Comparison of ENCODE assay signal across 8 mouse cellular contexts in genomic region chr5:124351111-124351560, GRCm38 (mm10). TPM values are rescaled to one million over a fixed set of nuclear protein-coding genes. Genes with fewer than 3 reads are reported as not detected.
DNase-seq lines count a peak whose midpoint lies in the region; ATAC-seq and TF ChIP-seq lines count a peak whose summit lies in the region.

No protein-coding gene starts in this region.

- peaks cover 19% of the 10 kb centered on the region for H3K36me3 ChIP-seq in intestine, embryonic 15.5 days
- H3K36me3 ChIP-seq in midbrain, embryonic 10.5 days, result peaks cover 55% of the 10 kb centered on the region
- peaks cover 19% of the 10 kb centered on the region for H3K36me3 ChIP-seq in small intestine, adult 2 months (ENCODE audit: control insufficient read depth, insufficient read depth, low read length)

- TF ChIP-seq POLR2A in small intestine, adult 2 months (IDR thresholded peaks at IDR 0.05; ENCODE audit: low read depth, low read length), result no peak

- H3K27ac ChIP-seq in intestine, embryonic 15.5 days, result peak overlapping the region; percentile 96
- peak overlapping the region; percentile 100 for H3K27ac ChIP-seq in midbrain, embryonic 10.5 days (replicated peaks)
- H3K27ac ChIP-seq in small intestine, adult 2 months (ENCODE audit: insufficient read depth, low read depth, low read length), result 0 out of 2 replicates have a peak overlapping the region, but pooled peaks have one; percentile 39

- DNase-seq in kidney, adult 18-20 months, result peak; percentile 39
- no peak for DNase-seq in kidney, adult 11 months
- peak; percentile 77 for DNase-seq in embryo, embryonic 11 days
- DNase-seq in gastrocnemius, postnatal 36 days, result peak; percentile 67 to 68
- peak; percentile 72 to 76 for DNase-seq in left cerebral cortex, postnatal 36 days (ENCODE audit: low spot score in 2 of 2)
- peak; percentile 74 for DNase-seq in midbrain, embryonic 10.5 days (ENCODE audit: low spot score)

- H3K27me3 ChIP-seq in intestine, embryonic 15.5 days (replicated peaks), result no peaks in the 10 kb centered on the region
- H3K27me3 ChIP-seq in midbrain, embryonic 10.5 days (ENCODE audit: low read depth, poor library complexity, severe bottlenecking), result no peaks in the 10 kb centered on the region
- H3K27me3 ChIP-seq in small intestine, adult 2 months (ENCODE audit: control insufficient read depth, insufficient read depth, low read length), result no peaks in the 10 kb centered on the region

- peak overlapping the region; percentile 84 for H3K4me3 ChIP-seq in intestine, embryonic 15.5 days (replicated peaks)
- H3K4me3 ChIP-seq in midbrain, embryonic 10.5 days, result peak overlapping the region; percentile 99
- peak overlapping the region; percentile 21; the same call in 1 of the 2 replicates for H3K4me3 ChIP-seq in small intestine, adult 2 months (ENCODE audit: low read depth, low read length)

- intact Hi-C loops in gastrocnemius, postnatal 36 days (cut with DNase I), result loop anchor here (5.0 kb wide), 1 partner anchor 191 kb away; the partner anchor contains the start of gene Tmed2
- intact Hi-C loops in left cerebral cortex, postnatal 36 days (cut with DNase I), result no loop called here

- TF ChIP-seq CTCF in small intestine, adult 2 months (IDR thresholded peaks at IDR 0.05; ENCODE audit: extremely low read depth, insufficient read length, insufficient replicate concordance, low read depth, low read length), result no peak

- H3K9me3 ChIP-seq in intestine, embryonic 15.5 days, result no peaks in the 10 kb centered on the region
- no peaks in the 10 kb centered on the region for H3K9me3 ChIP-seq in midbrain, embryonic 10.5 days (replicated peaks)

- peak overlapping the region; percentile 91 for H3K4me2 ChIP-seq in intestine, embryonic 15.5 days (replicated peaks)

- 22% methylated on average over 7 of the region's 7 CpGs for WGBS in intestine, embryonic 15.5 days
- WGBS in midbrain, embryonic 10.5 days, result 34% methylated on average over 7 of the region's 7 CpGs
- WGBS in small intestine, adult 2 months, result 8% methylated on average over 7 of the region's 7 CpGs

- H3K4me1 ChIP-seq in intestine, embryonic 15.5 days (replicated peaks), result peaks cover 18% of the 10 kb centered on the region
- peaks cover 41% of the 10 kb centered on the region for H3K4me1 ChIP-seq in midbrain, embryonic 10.5 days
- peaks cover 14% of the 10 kb centered on the region for H3K4me1 ChIP-seq in small intestine, adult 2 months (ENCODE audit: control insufficient read depth, insufficient read depth, insufficient read length, low read length)

- H3K9ac ChIP-seq in intestine, embryonic 15.5 days, result peak overlapping the region; percentile 97

- peak; percentile 38 for ATAC-seq in intestine, embryonic 15.5 days

RNA-seq across cellular contexts. Expression of gene Cdk2ap1, which starts 11.7 kb away (rescaled TPM):
- 100 to 1,000 TPM; 121 to 128 TPM for total RNA-seq in gastrocnemius, postnatal 36 days (2021)
- 69.0 and 118 TPM in 2 replicates for polyA plus RNA-seq in intestine, embryonic 15.5 days (2015; fragmentation: Nextera tagmentation; extraction: Ambion mirVana)
- total RNA-seq in left cerebral cortex, postnatal 36 days (2021), result 100 to 1,000 TPM; 142 to 165 TPM
- 61.6 and 64.3 TPM in 2 replicates for polyA plus RNA-seq in midbrain, embryonic 10.5 days (2016; fragmentation: Nextera tagmentation; extraction: Ambion mirVana)
- polyA plus RNA-seq in small intestine, adult 2 months (2012; rRNA removed), result 27.4 and 52.8 TPM in 2 replicates

RNA-seq across cellular contexts. Expression of gene 2810006K23Rik, which starts 23.2 kb away (rescaled TPM):
- 1 to 10 TPM; 6.0 to 6.4 TPM for total RNA-seq in gastrocnemius, postnatal 36 days (2021)
- 13.4 and 15.5 TPM in 2 replicates for polyA plus RNA-seq in intestine, embryonic 15.5 days (2015; fragmentation: Nextera tagmentation; extraction: Ambion mirVana)
- total RNA-seq in left cerebral cortex, postnatal 36 days (2021), result 10 to 100 TPM; 14.4 to 15.4 TPM
- polyA plus RNA-seq in midbrain, embryonic 10.5 days (2016; fragmentation: Nextera tagmentation; extraction: Ambion mirVana), result 27.8 and 30.2 TPM in 2 replicates
- 1.5 and 1.9 TPM in 2 replicates for polyA plus RNA-seq in small intestine, adult 2 months (2012; rRNA removed)

RNA-seq across cellular contexts. Expression of gene Mphosph9, which starts 23.4 kb away (rescaled TPM):
- total RNA-seq in gastrocnemius, postnatal 36 days (2021), result 1 to 10 TPM; 1.9 to 2.7 TPM
- polyA plus RNA-seq in intestine, embryonic 15.5 days (2015; fragmentation: Nextera tagmentation; extraction: Ambion mirVana), result 8.0 and 10.3 TPM in 2 replicates
- 10 to 100 TPM; 19.6 to 23.8 TPM for total RNA-seq in left cerebral cortex, postnatal 36 days (2021)
- polyA plus RNA-seq in midbrain, embryonic 10.5 days (2016; fragmentation: Nextera tagmentation; extraction: Ambion mirVana), result 16.2 and 18.5 TPM in 2 replicates
- 0.76 and 1.4 TPM in 2 replicates for polyA plus RNA-seq in small intestine, adult 2 months (2012; rRNA removed)

Comparison
In these comparisons a context has a peak if more than half of its experiments do, and no peak if none do; other contexts are left out.
1. H3K27ac ChIP-seq: peak in every context shown above with its lines; median percentile 100 in midbrain, embryonic 10.5 days; 96 in intestine, embryonic 15.5 days; 39 in small intestine, adult 2 months.
2. H3K4me3 ChIP-seq: peak in every context shown above with its lines; median percentile 99 in midbrain, embryonic 10.5 days; 84 in intestine, embryonic 15.5 days; 21 in small intestine, adult 2 months.